Mouse (Mus musculus): ENCODE measurements around the gene Tmem268.

The Tmem268 gene

GRCm38 (mm10) chr4:63600786-63601185, 42.2 kb downstream of the Tmem268 start:
- no peak for DNase-seq (ENCODE audit: low spot score in 2 of 2)

GRCm38 (mm10) chr4:63601263-63601662, 42.7 kb downstream of the Tmem268 start:
- no peak for DNase-seq (ENCODE audit: low spot score in 2 of 2)

- no peak for DNase-seq (ENCODE audit: low spot score in 2 of 2)
These were observed 46.4 kb downstream of the Tmem268 start, which contains the start of gene Gm11213 for GRCm38 (mm10) chr4:63604945-63605344. Gene Gm11213 (minus strand): TSS chr4:63605261.

- DNase-seq (ENCODE audit: low spot score in 2 of 2), result no peak
These were observed 47.0 kb downstream of the Tmem268 start for GRCm38 (mm10) chr4:63605545-63605944.

GRCm38 (mm10) chr4:63605968-63606367, 47.4 kb downstream of the Tmem268 start:
- DNase-seq (ENCODE audit: low spot score in 2 of 2), result no peak

GRCm38 (mm10) chr4:63608391-63608790, 49.8 kb downstream of the Tmem268 start:
- DNase-seq (ENCODE audit: low spot score in 2 of 2), result no peak

- no peak for DNase-seq (ENCODE audit: low spot score in 2 of 2)
These were observed 63.3 kb downstream of the Tmem268 start for GRCm38 (mm10) chr4:63621861-63622260.

- DNase-seq (ENCODE audit: low spot score in 2 of 2), result no peak
These were observed 63.8 kb downstream of the Tmem268 start, which contains the start of gene Tex48 for GRCm38 (mm10) chr4:63622378-63622835. Gene Tex48 (minus strand): TSS chr4:63622428.

- no peak for DNase-seq (ENCODE audit: low spot score in 2 of 2)
These were observed 67.0 kb downstream of the Tmem268 start for GRCm38 (mm10) chr4:63625563-63626080.

GRCm38 (mm10) chr4:63627111-63627510, 68.5 kb downstream of the Tmem268 start:
- no peak for DNase-seq (ENCODE audit: low spot score in 2 of 2)

- no peak for DNase-seq (ENCODE audit: low spot score in 2 of 2)
These were observed 74.6 kb downstream of the Tmem268 start for GRCm38 (mm10) chr4:63633181-63633580.

Data from left cerebral cortex, adult 9 months (tissue).